Mouse (Mus musculus) liver, adult 2 months (tissue): ENCODE data around the gene Sarnp. TPM values are rescaled to one million over a fixed set of nuclear protein-coding genes. Genes with fewer than 3 reads are reported as not detected.
A peak's percentile ranks its signal among the peaks of the same experiment; 100 is the strongest.

Experiments
- DNase-seq: peaks from one replicate; pipeline ENCODE4 v3.0.0-alpha.2; 2011; ENCODE audit warnings: low read depth, low spot score; ENCODE audit errors: extremely low read depth
- H3K27ac ChIP-seq: fragments of 200-500 bp; replicated peaks from 2 replicates; pipeline ENCODE4 v1.5.1; 2012; ENCODE audit warnings: low read depth, mild to moderate bottlenecking, control low read depth, inconsistent platforms, low read length; ENCODE audit not compliant: insufficient read depth
- H3K27me3 ChIP-seq: fragments of 200-500 bp; 2 replicates; pipeline ENCODE4 v1.6.1; 2012; ENCODE audit warnings: mild to moderate bottlenecking, moderate library complexity, low read length, inconsistent platforms; ENCODE audit not compliant: control insufficient read depth, insufficient read depth
- H3K36me3 ChIP-seq: fragments of 200-500 bp; 2 replicates; pipeline ENCODE4 v1.6.1; 2012; ENCODE audit warnings: low read length, inconsistent platforms; ENCODE audit not compliant: control insufficient read depth, insufficient read depth
- H3K4me1 ChIP-seq: fragments of 200-500 bp; 2 replicates; pipeline ENCODE4 v1.6.1; 2011; ENCODE audit warnings: low read length; ENCODE audit not compliant: control insufficient read depth, insufficient read depth
- H3K4me3 ChIP-seq: fragments of 200-500 bp; 2 replicates; pipeline ENCODE4 v1.5.1; 2011; ENCODE audit warnings: low read depth, mild to moderate bottlenecking, control low read depth, low read length, moderate library complexity; ENCODE audit not compliant: insufficient read depth
- H3K79me2 ChIP-seq: fragments of 200-500 bp; 2 replicates; pipeline ENCODE4 v1.6.1; 2012; ENCODE audit warnings: inconsistent platforms, mild to moderate bottlenecking, low read length, moderate library complexity; ENCODE audit not compliant: control insufficient read depth, insufficient read depth
- H3K9ac ChIP-seq: fragments of 200-500 bp; 2 replicates; pipeline ENCODE4 v1.6.1; 2012; ENCODE audit warnings: low read depth, mild to moderate bottlenecking, control low read depth, inconsistent platforms, low read length
- CTCF ChIP-seq: fragments of 200-500 bp; IDR thresholded peaks from 2 replicates; pipeline ENCODE4 v1.5.1; 2011; ENCODE audit warnings: low read depth, low read length, control low read depth
- POLR2A ChIP-seq: fragments of 200-500 bp; IDR thresholded peaks from 2 replicates; pipeline ENCODE4 v1.6.1; 2011; ENCODE audit warnings: low read length, control low read depth; ENCODE audit not compliant: insufficient read depth; ENCODE audit errors: extremely low read depth
- WGBS: fragments of 180-500 bp; shearing (Covaris S2); methylation state at CpG from one replicate; pipeline ENCODE4 v1.1.7; 2018; 5-methylcytosine and 5-hydroxymethylcytosine counted together
- polyA plus RNA-seq: library from polyadenylated mRNA; depleted of rRNA; stranded (reverse); fragments of >200 nt; gene quantifications from 2 replicates; pipeline ENCODE4 v1.2.3, GENCODE M21; 2012
- total RNA-seq: library from RNA; depleted of rRNA; stranded (reverse); fragments of >200 nt; gene quantifications from 2 replicates; pipeline ENCODE4 v1.2.3, GENCODE M21; 2014

The Sarnp gene
- total and polyA plus RNA-seq, 2 experiments: 6.7 to 25.8 TPM

- H3K27ac ChIP-seq: no peak overlapping the region
- no peak overlapping the region for H3K4me3 ChIP-seq
- DNase-seq: no peak
- TF ChIP-seq CTCF: no peak
- no peak for TF ChIP-seq POLR2A
- WGBS: 93% methylated on average over 16 of the region's 16 CpGs
- H3K9ac ChIP-seq: no peak overlapping the region
- H3K4me1 ChIP-seq: peaks cover 13% of the 10 kb centered on the region
- H3K27me3 ChIP-seq: no peaks in the 10 kb centered on the region
- H3K36me3 ChIP-seq: peaks cover 17% of the 10 kb centered on the region
- H3K79me2 ChIP-seq: peaks cover 3% of the 10 kb centered on the region; the same call in 1 of the 2 replicates
Measured at GRCm38 (mm10) chr10:128801981-128802495, 15.1 kb upstream of the Sarnp start.

- peaks cover 8% of the 10 kb centered on the region; the same call in 1 of the 2 replicates for H3K79me2 ChIP-seq
Measured at GRCm38 (mm10) chr10:128802956-128803355, 14.2 kb upstream of the Sarnp start.

GRCm38 (mm10) chr10:128803361-128803760 is 13.8 kb upstream of the Sarnp start:
- DNase-seq: no peak
- WGBS: 58% methylated on average over 6 of the region's 6 CpGs
- Histone ChIP-seq H3K9ac (peak overlapping the region; percentile 1; the same call in 1 of the 2 replicates), H3K27me3 (no peaks in the 10 kb centered on the region), H3K79me2 (peaks cover 10% of the 10 kb centered on the region; the same call in 1 of the 2 replicates), H3K4me3 (peak overlapping the region; percentile 77; the same call in 1 of the 2 replicates), H3K27ac (peak overlapping the region; percentile 34), H3K36me3 (peaks cover 11% of the 10 kb centered on the region), H3K4me1 (peaks cover 17% of the 10 kb centered on the region)
- TF ChIP-seq CTCF (no peak), POLR2A (no peak)

More at GRCm38 (mm10) chr10:128802956-128803355, 14.2 kb upstream of the Sarnp start:
- H3K4me1 ChIP-seq: peaks cover 17% of the 10 kb centered on the region
- no peak for DNase-seq
- no peak overlapping the region for H3K27ac ChIP-seq
- no peaks in the 10 kb centered on the region for H3K27me3 ChIP-seq
- 83% methylated on average over 4 of the region's 4 CpGs for WGBS
- no peak overlapping the region for H3K4me3 ChIP-seq
- H3K36me3 ChIP-seq: peaks cover 15% of the 10 kb centered on the region
- TF ChIP-seq POLR2A (no peak), CTCF (no peak)
- no peak overlapping the region for H3K9ac ChIP-seq

GRCm38 (mm10) chr10:128803771-128804270 is 13.3 kb upstream of the Sarnp start, which contains the start of gene Dnajc14:
Gene Dnajc14, plus strand, starts transcription at chr10:128804062.
- peak within 1 kb of the TSS; percentile 83 for H3K4me3 ChIP-seq
- TF ChIP-seq CTCF (no peak), POLR2A (no peak)
- no peaks in the 10 kb centered on the region for H3K27me3 ChIP-seq
- peak within 1 kb of the TSS; percentile 81 for H3K27ac ChIP-seq
- 13% methylated on average over 14 of the region's 14 CpGs for WGBS
- DNase-seq: no peak
- H3K4me1 ChIP-seq: peaks cover 19% of the 10 kb centered on the region
- peaks cover 8% of the 10 kb centered on the region; the same call in 1 of the 2 replicates for H3K36me3 ChIP-seq
- H3K9ac ChIP-seq: peak within 1 kb of the TSS; percentile 83
- peaks cover 14% of the 10 kb centered on the region; the same call in 1 of the 2 replicates for H3K79me2 ChIP-seq

- Histone ChIP-seq H3K9ac (peak within 1 kb of the TSS; percentile 83), H3K4me3 (peak within 1 kb of the TSS; percentile 83), H3K4me1 (peaks cover 20% of the 10 kb centered on the region), H3K36me3 (peaks cover 5% of the 10 kb centered on the region; the same call in 1 of the 2 replicates), H3K27me3 (no peaks in the 10 kb centered on the region), H3K27ac (peak within 1 kb of the TSS; percentile 81), H3K79me2 (peaks cover 16% of the 10 kb centered on the region; the same call in 1 of the 2 replicates)
- WGBS: 1% methylated on average over 28 of the region's 28 CpGs
- TF ChIP-seq CTCF (no peak), POLR2A (no peak)
- no peak for DNase-seq
Measured at GRCm38 (mm10) chr10:128804271-128805091, 12.7 kb upstream of the Sarnp start, which contains the start of gene Tmem198b. Gene Tmem198b, minus strand, starts transcription at chr10:128804370.
